Mouse (Mus musculus): ENCODE data around the gene Ntrk1. TPM values are rescaled to one million over a fixed set of nuclear protein-coding genes. Genes with fewer than 3 reads are reported as not detected.
"Not testable (repeated sequence)": the region's sequence is repeated elsewhere in the genome, so short reads cannot be mapped to it uniquely, and the experiment has no call there.

The Ntrk1 gene
- 0.56 and 0.87 TPM in 2 replicates for polyA plus RNA-seq (2012; rRNA removed)

DNA sequence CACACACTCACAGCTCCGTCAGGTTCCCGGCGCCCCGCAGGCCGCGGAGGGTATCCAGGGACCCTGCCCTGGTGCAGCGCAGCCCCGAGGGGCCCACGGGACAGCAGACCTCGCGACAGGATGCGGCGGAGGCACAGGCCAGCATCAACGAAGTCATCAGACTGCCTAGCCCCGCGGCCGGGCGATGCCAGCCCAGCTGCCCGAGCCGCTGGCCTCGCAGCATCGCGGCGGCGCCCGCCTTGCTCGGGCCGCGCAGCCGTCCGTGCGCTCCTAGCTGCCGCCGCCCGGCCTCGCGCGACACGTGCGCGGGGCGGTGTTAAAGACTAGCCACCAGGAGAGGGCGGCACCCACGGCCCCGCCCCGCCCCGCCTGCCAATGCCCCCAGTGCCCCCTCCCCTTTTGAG is at the start of gene Ntrk1:
Gene Ntrk1 (minus strand): TSS at position 241 of the 404 bp plus-strand sequence.
- no peak within 1 kb of the TSS for H3K4me3 ChIP-seq (replicated peaks; ENCODE audit: extremely low read depth, low read depth, low read length)
- H3K4me1 ChIP-seq (ENCODE audit: control insufficient read depth, insufficient read depth, low read length) = peaks cover 6% of the 10 kb centered on the region; the same call in 1 of the 2 replicates
- DNase-seq = no peak
- WGBS = under 1% methylated on average over 46 of the region's 47 CpGs
- TF ChIP-seq POLR2A (IDR thresholded peaks at IDR 0.05; ENCODE audit: borderline replicate concordance, extremely low read depth, low read depth, low read length) (no peak), CTCF (IDR thresholded peaks at IDR 0.05; ENCODE audit: insufficient read depth, low read length) (no peak)

DNA sequence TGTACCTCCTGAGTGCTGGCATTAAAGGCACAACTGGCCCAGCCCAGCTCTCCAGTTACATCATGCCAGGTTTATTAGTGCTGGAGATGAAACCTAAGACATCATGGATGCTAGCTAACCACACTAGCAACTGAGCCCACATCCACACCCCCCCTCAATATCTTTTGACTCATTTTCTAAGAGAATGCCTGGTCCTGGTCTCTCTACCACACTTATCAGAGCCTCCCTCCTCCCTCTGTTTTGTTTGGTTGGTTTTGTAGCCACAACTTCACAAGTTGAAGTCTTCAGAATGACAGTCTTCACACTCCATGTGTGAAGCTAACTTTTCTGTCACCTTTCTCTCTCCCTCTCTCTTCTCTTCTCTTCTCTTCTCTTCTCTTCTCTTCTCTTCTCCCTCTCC is 45.9 kb upstream of the Ntrk1 start:
- DNase-seq = no peak
- no peak for TF ChIP-seq CTCF (IDR thresholded peaks at IDR 0.05; ENCODE audit: insufficient read depth, low read length)
- Histone ChIP-seq H3K4me3 (replicated peaks; ENCODE audit: extremely low read depth, low read depth, low read length) (no peak overlapping the region), H3K4me1 (ENCODE audit: control insufficient read depth, insufficient read depth, low read length) (no peaks in the 10 kb centered on the region)

DNA sequence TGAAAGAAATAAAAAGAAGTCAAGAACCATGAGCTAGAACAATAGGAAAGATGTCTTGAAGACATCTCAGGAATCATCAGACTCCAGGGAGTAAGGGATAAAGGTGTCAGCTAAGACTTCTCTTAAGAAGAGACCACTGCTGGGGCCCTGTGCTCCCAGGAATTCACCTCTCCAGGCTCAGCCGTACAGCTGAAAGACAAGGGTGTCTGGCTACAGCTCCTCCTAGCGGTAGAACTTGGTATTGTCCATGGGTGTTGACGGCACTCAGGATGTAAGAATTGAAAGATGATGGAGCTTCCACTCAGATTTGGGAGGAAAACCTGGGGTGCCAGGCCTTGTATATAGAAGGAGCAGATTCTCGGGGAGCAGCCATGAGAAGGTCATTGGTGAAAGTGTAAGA is 43.7 kb upstream of the Ntrk1 start:
- DNase-seq = peak; percentile 76
- H3K4me3 ChIP-seq (replicated peaks; ENCODE audit: extremely low read depth, low read depth, low read length) = no peak overlapping the region
- no peak for TF ChIP-seq POLR2A (IDR thresholded peaks at IDR 0.05; ENCODE audit: borderline replicate concordance, extremely low read depth, low read depth, low read length)
- TF ChIP-seq CTCF (IDR thresholded peaks at IDR 0.05; ENCODE audit: insufficient read depth, low read length) = peak; percentile 87
- H3K4me1 ChIP-seq (ENCODE audit: control insufficient read depth, insufficient read depth, low read length) = no peaks in the 10 kb centered on the region
- under 1% methylated on average over 4 of the region's 4 CpGs for WGBS

GRCm38 (mm10) chr3:87833482-87833881 is 38.5 kb upstream of the Ntrk1 start:
- DNase-seq = no peak
- TF ChIP-seq CTCF (IDR thresholded peaks at IDR 0.05; ENCODE audit: insufficient read depth, low read length) (no peak), POLR2A (IDR thresholded peaks at IDR 0.05; ENCODE audit: borderline replicate concordance, extremely low read depth, low read depth, low read length) (no peak)
- H3K4me3 ChIP-seq (replicated peaks; ENCODE audit: extremely low read depth, low read depth, low read length) = no peak overlapping the region
- H3K4me1 ChIP-seq (ENCODE audit: control insufficient read depth, insufficient read depth, low read length) = no peaks in the 10 kb centered on the region
- WGBS = 66% methylated on average over 5 of the region's 5 CpGs

DNA sequence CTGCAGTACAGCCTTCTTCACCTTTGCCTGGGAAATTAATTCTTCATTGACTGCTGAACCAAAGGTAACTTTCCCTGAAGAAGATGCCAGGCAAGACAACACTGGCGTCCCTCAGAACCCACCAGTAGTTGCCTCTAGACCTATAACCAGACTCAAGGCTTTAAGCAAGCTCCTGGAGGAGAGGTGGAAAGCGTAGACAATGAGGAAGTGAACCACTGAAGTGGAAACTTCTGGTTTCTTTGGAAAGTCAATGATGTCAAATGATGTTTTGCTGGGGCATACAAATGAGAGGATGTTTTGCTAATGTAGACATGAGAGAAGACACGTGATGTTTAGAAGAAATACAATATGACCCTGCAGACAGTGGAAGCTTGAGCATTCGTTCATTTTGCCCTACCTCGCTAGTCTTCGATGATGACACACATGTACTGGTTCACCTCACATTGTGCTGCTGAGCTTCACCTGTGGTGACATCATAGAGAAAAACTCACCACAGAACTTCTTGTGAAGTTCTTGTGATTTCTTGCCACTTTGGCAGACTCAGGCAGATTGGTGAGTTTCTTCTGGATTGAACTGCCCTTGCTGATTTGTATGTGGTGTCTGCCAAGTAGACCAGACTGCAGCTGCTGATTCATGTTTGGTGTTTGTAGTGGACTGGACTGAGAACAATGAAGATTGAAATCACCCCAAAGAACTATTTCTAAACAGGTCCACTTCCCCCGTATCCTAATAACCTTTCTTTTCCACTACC is 37.3 kb upstream of the Ntrk1 start:
- TF ChIP-seq CTCF (IDR thresholded peaks at IDR 0.05; ENCODE audit: insufficient read depth, low read length) = no peak
- no peak for TF ChIP-seq POLR2A (IDR thresholded peaks at IDR 0.05; ENCODE audit: borderline replicate concordance, extremely low read depth, low read depth, low read length)
- H3K4me1 ChIP-seq (ENCODE audit: control insufficient read depth, insufficient read depth, low read length) = no peaks in the 10 kb centered on the region
- no peak overlapping the region for H3K4me3 ChIP-seq (replicated peaks; ENCODE audit: extremely low read depth, low read depth, low read length)
- 77% methylated on average over 7 of the region's 7 CpGs for WGBS
- DNase-seq = no peak

GRCm38 (mm10) chr3:87829025-87829424 is 34.1 kb upstream of the Ntrk1 start:
- Histone ChIP-seq H3K4me3 (replicated peaks; ENCODE audit: extremely low read depth, low read depth, low read length) (no peak overlapping the region), H3K4me1 (ENCODE audit: control insufficient read depth, insufficient read depth, low read length) (no peaks in the 10 kb centered on the region)
- DNase-seq = no peak
- TF ChIP-seq CTCF (IDR thresholded peaks at IDR 0.05; ENCODE audit: insufficient read depth, low read length) (no peak), POLR2A (IDR thresholded peaks at IDR 0.05; ENCODE audit: borderline replicate concordance, extremely low read depth, low read depth, low read length) (no peak)
- 46% methylated on average over 10 of the region's 10 CpGs for WGBS

GRCm38 (mm10) chr3:87828435-87828834 is 33.5 kb upstream of the Ntrk1 start:
- 27% methylated on average over 4 of the region's 4 CpGs for WGBS
- no peak for TF ChIP-seq CTCF (IDR thresholded peaks at IDR 0.05; ENCODE audit: insufficient read depth, low read length)
- TF ChIP-seq POLR2A (IDR thresholded peaks at IDR 0.05; ENCODE audit: borderline replicate concordance, extremely low read depth, low read depth, low read length) = no peak
- H3K4me3 ChIP-seq (replicated peaks; ENCODE audit: extremely low read depth, low read depth, low read length) = no peak overlapping the region

GRCm38 (mm10) chr3:87824206-87824605 is 29.2 kb upstream of the Ntrk1 start, which contains the start of gene Pear1:
TSS of gene Pear1 (minus strand) at chr3:87824306.
- WGBS = 71% methylated on average over 1 of the region's 1 CpGs
- H3K4me3 ChIP-seq (replicated peaks; ENCODE audit: extremely low read depth, low read depth, low read length); DNase-seq; H3K4me1 ChIP-seq (ENCODE audit: control insufficient read depth, insufficient read depth, low read length): not testable (repeated sequence)

More at GRCm38 (mm10) chr3:87828435-87828834, 33.5 kb upstream of the Ntrk1 start:
- no peak for DNase-seq
- no peaks in the 10 kb centered on the region for H3K4me1 ChIP-seq (ENCODE audit: control insufficient read depth, insufficient read depth, low read length)

- no peak for DNase-seq
- 71% methylated on average over 12 of the region's 12 CpGs for WGBS
- H3K4me3 ChIP-seq (replicated peaks; ENCODE audit: extremely low read depth, low read depth, low read length) = no peak overlapping the region
- TF ChIP-seq POLR2A (IDR thresholded peaks at IDR 0.05; ENCODE audit: borderline replicate concordance, extremely low read depth, low read depth, low read length) (no peak), CTCF (IDR thresholded peaks at IDR 0.05; ENCODE audit: insufficient read depth, low read length) (no peak)
- H3K4me1 ChIP-seq (ENCODE audit: control insufficient read depth, insufficient read depth, low read length) = 0 out of 2 replicates have a peak, but pooled peaks cover 2% of the 10 kb centered on the region
Measured at GRCm38 (mm10) chr3:87818226-87818625, 23.3 kb upstream of the Ntrk1 start.

DNA sequence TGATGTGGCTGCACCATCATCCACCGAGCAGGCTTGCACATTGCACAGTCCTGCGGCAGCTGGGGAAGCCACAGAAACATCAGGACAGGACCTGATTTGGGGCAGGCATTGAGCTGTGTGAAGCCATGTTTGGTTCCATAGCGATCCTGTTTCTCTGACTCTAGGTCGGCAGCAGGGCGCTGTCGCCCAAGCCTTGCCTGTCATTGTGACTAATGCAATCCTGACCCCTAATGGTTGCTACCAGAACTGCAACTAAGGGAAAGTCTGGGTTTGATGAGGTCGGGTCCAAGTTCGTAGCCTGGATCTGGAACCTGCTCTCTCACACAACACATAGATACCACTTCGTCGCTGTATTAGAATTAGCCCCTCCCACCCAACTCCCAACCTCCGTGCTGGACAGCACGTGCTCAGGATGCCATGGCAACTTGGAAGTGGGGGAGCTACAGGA is 21.7 kb upstream of the Ntrk1 start:
- Histone ChIP-seq H3K4me3 (replicated peaks; ENCODE audit: extremely low read depth, low read depth, low read length) (no peak overlapping the region), H3K4me1 (ENCODE audit: control insufficient read depth, insufficient read depth, low read length) (0 out of 2 replicates have a peak, but pooled peaks cover 2% of the 10 kb centered on the region)
- TF ChIP-seq CTCF (IDR thresholded peaks at IDR 0.05; ENCODE audit: insufficient read depth, low read length) (peak; percentile 92), POLR2A (IDR thresholded peaks at IDR 0.05; ENCODE audit: borderline replicate concordance, extremely low read depth, low read depth, low read length) (no peak)
- peak; percentile 63 for DNase-seq
- WGBS = 3% methylated on average over 12 of the region's 12 CpGs
